Mouse (Mus musculus) hindbrain, embryonic 16.5 days (tissue): ENCODE data around the gene Csrp3. TPM values are rescaled to one million over a fixed set of nuclear protein-coding genes. Genes with fewer than 3 reads are reported as not detected.

Experiments used
- ATAC-seq: fragments of 200-750 bp; cut with Nextera tagmentation; 2 replicates; pipeline ENCODE4 v1.8.0; 2017; ENCODE audit warnings: moderate TSS enrichment, moderate library complexity
- H3K27ac ChIP-seq: fragments of 300-500 bp; sonication (generic); 2 replicates; pipeline ENCODE4 v1.5.1; 2014; ENCODE audit warnings: low read depth, mild to moderate bottlenecking, control low read depth, low read length, moderate library complexity
- H3K27me3 ChIP-seq: fragments of 300-500 bp; sonication (generic); replicated peaks from 2 replicates; pipeline ENCODE4 v1.6.1; 2014; ENCODE audit warnings: low read length; ENCODE audit not compliant: control insufficient read depth, insufficient read depth
- H3K36me3 ChIP-seq: fragments of 300-500 bp; sonication (generic); 2 replicates; pipeline ENCODE4 v1.6.1; 2014; ENCODE audit warnings: mild to moderate bottlenecking, low read length, moderate library complexity, mixed read lengths; ENCODE audit not compliant: control insufficient read depth, insufficient read depth
- H3K4me1 ChIP-seq: fragments of 300-500 bp; sonication (generic); 2 replicates; pipeline ENCODE4 v1.6.1; 2014; ENCODE audit warnings: low read depth, low read length; ENCODE audit not compliant: control insufficient read depth, insufficient read depth
- H3K4me2 ChIP-seq: fragments of 300-500 bp; sonication (generic); 2 replicates; pipeline ENCODE4 v1.6.1; 2014; ENCODE audit warnings: mild to moderate bottlenecking, low read length, control low read depth, moderate library complexity
- H3K4me3 ChIP-seq: fragments of 300-500 bp; sonication (generic); 2 replicates; pipeline ENCODE4 v1.5.1; 2014; ENCODE audit warnings: mild to moderate bottlenecking, low read length, control low read depth, moderate library complexity
- H3K9ac ChIP-seq: fragments of 300-500 bp; sonication (generic); 2 replicates; pipeline ENCODE4 v1.6.1; 2014; ENCODE audit warnings: low read depth, mild to moderate bottlenecking, control low read depth, low read length, moderate library complexity
- H3K9me3 ChIP-seq: fragments of 300-500 bp; sonication (generic); 2 replicates; pipeline ENCODE4 v1.6.1; 2014; ENCODE audit warnings: mild to moderate bottlenecking, low read length, moderate library complexity; ENCODE audit not compliant: control insufficient read depth
- WGBS: fragments of 180-500 bp; shearing (Covaris S2); extraction: QIAGEN DNeasy Blood & Tissue Kit; methylation state at CpG from one replicate; pipeline ENCODE4 v1.1.7; 2014; 5-methylcytosine and 5-hydroxymethylcytosine counted together
- polyA plus RNA-seq: library from polyadenylated mRNA; unstranded; fragments of >200 nt; fragmentation: Nextera tagmentation; extraction: Ambion mirVana; gene quantifications from 2 replicates; pipeline ENCODE4 v1.2.1, GENCODE M21; 2015

Gene Csrp3
- polyA plus RNA-seq, 1 experiment from 2014 or later = 0.24 TPM

DNA sequence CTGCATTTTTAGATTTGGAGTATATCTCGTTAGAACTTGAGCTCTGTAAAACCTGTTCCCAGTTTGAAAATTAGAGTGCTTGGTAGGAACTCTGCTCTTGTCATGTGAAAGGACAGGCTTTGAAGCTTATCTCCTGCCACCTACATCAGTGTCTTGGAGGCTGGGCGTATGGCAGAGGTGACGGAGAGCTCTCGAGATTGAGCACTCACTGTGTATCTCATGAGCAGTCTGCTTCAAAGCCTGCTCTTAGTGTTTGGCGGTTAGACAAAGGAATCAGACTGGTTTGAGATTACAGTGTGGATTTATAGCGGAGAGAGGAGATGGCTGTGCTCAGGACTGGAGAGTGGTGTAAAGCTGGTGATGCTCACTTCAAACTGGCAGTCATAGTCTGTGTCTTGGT, 22.7 kb downstream of the Csrp3 start:
- no peaks in the 10 kb centered on the region for H3K9me3 ChIP-seq
- H3K4me2 ChIP-seq = no peak overlapping the region
- H3K36me3 ChIP-seq = peaks cover 33% of the 10 kb centered on the region
- no peak overlapping the region for H3K27ac ChIP-seq
- no peak for ATAC-seq
- H3K4me3 ChIP-seq = no peak overlapping the region
- H3K27me3 ChIP-seq = 0 out of 2 replicates have a peak, but pooled peaks cover 2% of the 10 kb centered on the region
- H3K9ac ChIP-seq = no peak overlapping the region
- H3K4me1 ChIP-seq = no peaks in the 10 kb centered on the region
- WGBS = 93% methylated on average over 6 of the region's 6 CpGs

DNA sequence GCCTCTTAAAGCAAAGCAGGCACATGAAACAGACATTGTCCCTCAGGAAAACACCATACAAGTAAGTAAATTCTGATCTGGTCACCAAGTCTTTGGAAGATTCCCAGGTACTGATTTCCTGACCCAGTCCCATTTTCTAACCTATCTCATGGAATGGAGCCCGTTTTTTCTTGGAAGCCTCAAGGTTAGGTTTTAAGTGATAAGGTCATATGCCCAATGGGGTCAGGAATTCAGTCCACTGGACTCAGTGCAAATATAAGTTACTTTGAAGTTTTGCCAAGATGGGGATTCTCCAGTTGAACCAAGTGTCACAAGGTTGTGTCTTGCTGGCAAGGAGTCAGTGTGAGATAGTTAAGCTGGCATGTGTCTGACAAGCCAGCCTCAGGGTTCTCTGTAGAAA, 23.2 kb downstream of the Csrp3 start:
- peaks cover 37% of the 10 kb centered on the region for H3K36me3 ChIP-seq
- H3K4me2 ChIP-seq = no peak overlapping the region
- no peak overlapping the region for H3K27ac ChIP-seq
- no peak for ATAC-seq
- H3K27me3 ChIP-seq = 0 out of 2 replicates have a peak, but pooled peaks cover 2% of the 10 kb centered on the region
- 95% methylated on average over 1 of the region's 1 CpGs for WGBS
- no peaks in the 10 kb centered on the region for H3K4me1 ChIP-seq
- H3K9ac ChIP-seq = no peak overlapping the region
- no peaks in the 10 kb centered on the region for H3K9me3 ChIP-seq
- H3K4me3 ChIP-seq = no peak overlapping the region

DNA sequence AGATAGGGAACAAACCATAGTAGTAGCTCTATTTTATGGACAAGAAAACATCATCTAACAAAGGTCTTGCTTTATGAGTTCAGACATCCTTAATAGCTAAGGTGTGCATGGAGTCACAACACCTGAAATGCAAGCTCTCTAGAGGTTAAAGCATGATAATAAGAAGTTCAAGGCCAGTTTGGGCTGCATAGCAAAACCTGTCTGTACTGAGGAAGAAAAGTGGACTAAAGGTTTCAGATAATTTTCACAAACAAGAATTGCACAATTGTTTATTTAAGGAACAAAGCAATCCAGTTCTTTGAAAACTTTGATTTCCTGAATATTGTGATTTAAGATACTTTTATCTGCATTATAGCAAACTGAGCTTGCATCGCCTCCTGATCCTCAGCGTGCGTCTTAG, 24.2 kb downstream of the Csrp3 start:
- Histone ChIP-seq H3K4me2 (no peak overlapping the region), H3K4me3 (no peak overlapping the region), H3K27ac (no peak overlapping the region), H3K27me3 (0 out of 2 replicates have a peak, but pooled peaks cover 2% of the 10 kb centered on the region), H3K9me3 (no peaks in the 10 kb centered on the region), H3K4me1 (no peaks in the 10 kb centered on the region), H3K36me3 (peaks cover 42% of the 10 kb centered on the region), H3K9ac (no peak overlapping the region)
- no peak for ATAC-seq
- 96% methylated on average over 3 of the region's 3 CpGs for WGBS

- H3K4me1 ChIP-seq = no peaks in the 10 kb centered on the region
- no peak for ATAC-seq
- no peak overlapping the region for H3K4me2 ChIP-seq
- no peaks in the 10 kb centered on the region for H3K9me3 ChIP-seq
- 84% methylated on average over 5 of the region's 5 CpGs for WGBS
- H3K27ac ChIP-seq = no peak overlapping the region
- peaks cover 47% of the 10 kb centered on the region for H3K36me3 ChIP-seq
- no peak overlapping the region for H3K9ac ChIP-seq
- H3K4me3 ChIP-seq = no peak overlapping the region
- no peaks in the 10 kb centered on the region for H3K27me3 ChIP-seq
Measured at GRCm38 (mm10) chr7:48821654-48822053, 26.2 kb downstream of the Csrp3 start.

DNA sequence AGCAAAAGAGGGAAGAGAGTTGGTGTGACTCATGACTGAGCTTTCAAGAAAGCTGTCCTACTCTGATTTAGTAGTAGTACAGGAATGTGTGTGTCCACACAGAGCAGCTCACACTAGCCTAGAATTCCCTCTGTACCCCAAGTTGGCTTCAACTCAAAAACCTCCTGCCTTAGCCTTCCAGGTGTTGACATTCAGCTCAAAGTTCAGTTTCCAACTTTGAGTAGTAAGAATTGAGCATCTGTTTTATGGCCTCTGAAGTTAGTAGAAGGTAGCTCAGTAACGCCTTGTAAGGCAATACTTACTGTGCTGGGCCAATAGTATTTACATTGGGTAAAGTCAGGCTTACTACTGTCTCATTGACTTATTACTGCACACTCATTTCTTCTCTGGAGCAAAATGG, 34.2 kb downstream of the Csrp3 start:
- H3K4me1 ChIP-seq = no peaks in the 10 kb centered on the region
- peaks cover 25% of the 10 kb centered on the region for H3K36me3 ChIP-seq
- no peak for ATAC-seq
- no peaks in the 10 kb centered on the region for H3K27me3 ChIP-seq
- H3K27ac ChIP-seq = no peak overlapping the region
- H3K9me3 ChIP-seq = no peaks in the 10 kb centered on the region
- 90% methylated on average over 1 of the region's 1 CpGs for WGBS
- no peak overlapping the region for H3K9ac ChIP-seq
- H3K4me3 ChIP-seq = no peak overlapping the region
- no peak overlapping the region for H3K4me2 ChIP-seq

DNA sequence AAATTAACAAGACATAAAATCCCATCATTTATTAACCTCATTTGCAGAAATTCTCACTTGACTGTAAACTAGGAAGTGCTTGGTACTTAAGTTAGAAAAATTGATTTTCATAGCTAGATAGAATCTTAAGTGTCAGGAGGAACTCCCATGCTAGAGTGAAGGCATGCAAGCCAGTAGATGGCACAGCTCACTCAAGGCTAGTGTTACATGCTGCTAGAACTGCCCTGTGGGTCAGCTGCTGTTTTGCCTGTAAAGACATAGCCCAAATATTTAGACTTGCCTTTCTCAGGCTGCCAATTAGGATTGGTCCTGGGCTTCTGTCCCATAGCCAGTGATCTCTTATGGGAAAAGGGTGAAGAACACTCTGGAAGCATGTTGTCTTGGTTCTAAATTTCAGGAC, 35.5 kb downstream of the Csrp3 start:
- H3K9me3 ChIP-seq = no peaks in the 10 kb centered on the region
- ATAC-seq = no peak
- no peaks in the 10 kb centered on the region for H3K4me1 ChIP-seq
- H3K4me3 ChIP-seq = no peak overlapping the region
- peaks cover 19% of the 10 kb centered on the region for H3K36me3 ChIP-seq
- H3K4me2 ChIP-seq = no peak overlapping the region
- H3K27me3 ChIP-seq = no peaks in the 10 kb centered on the region
- H3K9ac ChIP-seq = no peak overlapping the region
- H3K27ac ChIP-seq = no peak overlapping the region

DNA sequence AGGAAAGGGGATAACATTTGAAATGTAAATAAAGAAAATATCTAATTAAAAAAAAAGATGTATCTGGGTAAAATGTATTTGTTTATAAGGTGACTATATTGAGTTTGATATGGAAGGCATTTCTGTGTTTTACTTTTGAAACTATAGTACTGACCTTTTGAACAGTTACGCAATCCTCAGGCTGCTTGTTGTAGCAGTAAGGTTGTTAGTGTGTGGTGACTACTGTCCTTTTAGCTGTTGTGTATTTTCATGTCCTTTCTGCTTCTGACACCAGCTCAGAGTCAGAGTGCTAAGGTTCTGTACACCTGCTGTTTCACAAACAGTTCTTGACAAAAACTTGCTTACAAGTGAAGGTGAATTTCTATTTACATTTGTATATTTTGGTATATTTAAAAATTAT, 37.2 kb downstream of the Csrp3 start:
- H3K27me3 ChIP-seq = no peaks in the 10 kb centered on the region
- H3K27ac ChIP-seq = no peak overlapping the region
- no peak overlapping the region for H3K9ac ChIP-seq
- ATAC-seq = no peak
- no peaks in the 10 kb centered on the region for H3K4me1 ChIP-seq
- WGBS = 100% methylated on average over 1 of the region's 1 CpGs
- peaks cover 25% of the 10 kb centered on the region for H3K36me3 ChIP-seq
- H3K4me2 ChIP-seq = no peak overlapping the region
- no peak overlapping the region for H3K4me3 ChIP-seq
- H3K9me3 ChIP-seq = no peaks in the 10 kb centered on the region

GRCm38 (mm10) chr7:48806587-48806986, 41.2 kb downstream of the Csrp3 start:
- Histone ChIP-seq H3K27me3 (no peaks in the 10 kb centered on the region), H3K27ac (no peak overlapping the region), H3K9me3 (no peaks in the 10 kb centered on the region), H3K4me2 (no peak overlapping the region), H3K36me3 (peaks cover 31% of the 10 kb centered on the region), H3K9ac (no peak overlapping the region), H3K4me1 (no peaks in the 10 kb centered on the region), H3K4me3 (no peak overlapping the region)
- no peak for ATAC-seq
- WGBS = 90% methylated on average over 4 of the region's 4 CpGs

DNA sequence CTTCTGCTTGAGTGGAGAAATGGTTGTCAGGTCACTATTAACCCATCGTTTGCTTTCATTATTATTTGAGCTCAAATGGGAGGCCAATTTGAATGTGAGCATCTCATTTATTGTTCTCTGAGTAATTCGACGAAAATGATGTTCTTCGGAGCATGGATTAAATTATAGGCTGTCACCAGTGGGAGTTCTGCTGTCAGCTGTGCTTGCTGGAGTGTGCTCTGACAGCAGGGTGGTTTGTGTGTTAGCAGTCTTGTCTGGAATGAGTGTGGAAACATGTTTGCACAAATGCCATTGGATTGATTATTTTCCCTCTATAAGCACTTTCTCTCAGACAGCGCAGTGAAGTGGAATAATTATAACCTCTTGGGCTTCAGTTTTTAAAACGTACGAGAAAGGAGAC, 44.5 kb downstream of the Csrp3 start:
- no peak overlapping the region for H3K9ac ChIP-seq
- H3K4me2 ChIP-seq = no peak overlapping the region
- H3K9me3 ChIP-seq = no peaks in the 10 kb centered on the region
- H3K4me3 ChIP-seq = no peak overlapping the region
- H3K36me3 ChIP-seq = peaks cover 21% of the 10 kb centered on the region
- 69% methylated on average over 7 of the region's 7 CpGs for WGBS
- H3K27me3 ChIP-seq = no peaks in the 10 kb centered on the region
- peak; percentile 54; the same call in 1 of the 2 replicates for ATAC-seq
- H3K4me1 ChIP-seq = no peaks in the 10 kb centered on the region
- no peak overlapping the region for H3K27ac ChIP-seq

- 85% methylated on average over 3 of the region's 3 CpGs for WGBS
- Histone ChIP-seq H3K9me3 (no peaks in the 10 kb centered on the region), H3K4me1 (peaks cover 7% of the 10 kb centered on the region), H3K9ac (no peak overlapping the region), H3K4me2 (no peak overlapping the region), H3K27ac (no peak overlapping the region), H3K27me3 (no peaks in the 10 kb centered on the region), H3K4me3 (no peak overlapping the region), H3K36me3 (peaks cover 3% of the 10 kb centered on the region; the same call in 1 of the 2 replicates)
- ATAC-seq = no peak
Measured at GRCm38 (mm10) chr7:48795130-48795529, 52.7 kb downstream of the Csrp3 start.
